Mouse (Mus musculus) ES-E14 (cell line): ENCODE data around the gene Ptpn22. TPM values are rescaled to one million over a fixed set of nuclear protein-coding genes. Genes with fewer than 3 reads are reported as not detected.

Source experiments
- DNase-seq: peaks from one replicate; pipeline ENCODE4 v3.0.0-alpha.2; 2013; ENCODE audit warnings: low read depth, low spot score
- H3K27ac ChIP-seq: 2 replicates; pipeline ENCODE4 v1.5.1; 2012; ENCODE audit warnings: low read depth, mild to moderate bottlenecking, low read length, moderate library complexity, mixed read lengths; ENCODE audit not compliant: poor library complexity, insufficient read depth, severe bottlenecking
- H3K36me3 ChIP-seq: 2 replicates; pipeline ENCODE4 v1.6.1; 2012; ENCODE audit warnings: mild to moderate bottlenecking, low read length, moderate library complexity, mixed read lengths; ENCODE audit not compliant: control insufficient read depth, poor library complexity, insufficient read depth, severe bottlenecking
- H3K4me1 ChIP-seq, 2 experiments: fragments of 150-350 bp in 1 of 2; sonication (generic) in 1 of 2; 2 replicates each; pipeline ENCODE4 v1.6.1; 2012; ENCODE audit warnings: low read length in 2 of 2, mild to moderate bottlenecking in 1 of 2, mixed read lengths in 1 of 2; ENCODE audit not compliant: control insufficient read depth in 2 of 2, insufficient read depth in 2 of 2, poor library complexity in 1 of 2
- H3K4me3 ChIP-seq, 2 experiments: fragments of 150-350 bp in 1 of 2; sonication (generic) in 1 of 2; 2 replicates each; pipeline ENCODE4 v1.5.1; 2012; ENCODE audit warnings: low read length in 2 of 2, low read depth in 1 of 2, mild to moderate bottlenecking in 1 of 2, mixed read lengths in 1 of 2; ENCODE audit not compliant: insufficient read depth in 1 of 2, poor library complexity in 1 of 2, severe bottlenecking in 1 of 2
- H3K9ac ChIP-seq: 2 replicates; pipeline ENCODE4 v1.6.1; 2012; ENCODE audit warnings: low read depth, mild to moderate bottlenecking, low read length, mixed read lengths; ENCODE audit not compliant: poor library complexity, insufficient read depth, severe bottlenecking
- H3K9me3 ChIP-seq: fragments of 150-350 bp; sonication (generic); 2 replicates; pipeline ENCODE4 v1.6.1; 2012; ENCODE audit warnings: low read depth, mild to moderate bottlenecking, low read length; ENCODE audit not compliant: control insufficient read depth, insufficient read depth
- CHD2 ChIP-seq: IDR thresholded peaks from 2 replicates; pipeline ENCODE4 v1.6.1; 2014; ENCODE audit warnings: mild to moderate bottlenecking, low read depth, low read length, inconsistent platforms
- HCFC1 ChIP-seq: IDR thresholded peaks from 2 replicates; pipeline ENCODE4 v1.6.1; 2012; ENCODE audit warnings: low read length, inconsistent platforms, borderline replicate concordance; ENCODE audit not compliant: insufficient read depth
- MAFK ChIP-seq: IDR thresholded peaks from 2 replicates; pipeline ENCODE4 v1.6.1; 2014; ENCODE audit warnings: mild to moderate bottlenecking, low read depth, low read length, inconsistent platforms; ENCODE audit not compliant: insufficient read depth
- ZC3H11A ChIP-seq: IDR thresholded peaks from 2 replicates; pipeline ENCODE4 v1.6.1; 2012; ENCODE audit warnings: low read depth, mild to moderate bottlenecking, inconsistent platforms, low read length, borderline replicate concordance
- ZNF384 ChIP-seq: IDR thresholded peaks from 2 replicates; pipeline ENCODE4 v1.6.1; 2012; ENCODE audit warnings: low read depth, low read length, inconsistent platforms
- in situ Hi-C, 2 experiments: fragments of 600-800 bp; cut with MboI; formaldehyde crosslinking; loops; one replicate each; pipeline ENCODE4 v1.15.1; 2025; ENCODE audit warnings: low sequenced_read_pairs in 2 of 2, inconsistent platforms in 1 of 2; ENCODE audit not compliant: unreplicated experiment in 2 of 2
- total RNA-seq: library from RNA; depleted of rRNA; stranded (reverse); fragments of 300-350 nt; gene quantifications from 2 replicates; pipeline ENCODE4 v1.2.3, GENCODE M21; 2012

The Ptpn22 gene
- total RNA-seq, 1 experiment, result 0.22 TPM

- DNase-seq, result no peak
- no peak overlapping the region for H3K27ac ChIP-seq
- peaks cover 0 to 3% of the 10 kb centered on the region in 2 experiments; a peak in 2 of 4 replicates for H3K4me1 ChIP-seq
- TF ChIP-seq CHD2 (no peak), ZNF384 (no peak), ZC3H11A (no peak), MAFK (no peak), HCFC1 (no peak)
- H3K9me3 ChIP-seq, result no peaks in the 10 kb centered on the region
- H3K9ac ChIP-seq, result no peak overlapping the region
- no peak overlapping the region for H3K4me3 ChIP-seq
- no peaks in the 10 kb centered on the region for H3K36me3 ChIP-seq
- in situ Hi-C loops, result no loop called here
These were observed 5.8 kb upstream of the Ptpn22 start for GRCm38 (mm10) chr3:103853804-103854203.

- H3K4me3 ChIP-seq, result no peak overlapping the region
- no peak for DNase-seq
- no peaks in the 10 kb centered on the region for H3K9me3 ChIP-seq
- H3K9ac ChIP-seq, result no peak overlapping the region
- no peak for TF ChIP-seq ZC3H11A
- TF ChIP-seq HCFC1, result no peak
- no peak for TF ChIP-seq MAFK
- TF ChIP-seq CHD2, result no peak
- TF ChIP-seq ZNF384, result no peak
- H3K4me1 ChIP-seq, result no peaks in the 10 kb centered on the region
- no peaks in the 10 kb centered on the region for H3K36me3 ChIP-seq
- in situ Hi-C loops, result no loop called here
- no peak overlapping the region for H3K27ac ChIP-seq
These were observed 2.4 kb upstream of the Ptpn22 start for GRCm38 (mm10) chr3:103857036-103857805.

GRCm38 (mm10) chr3:103857977-103858563, 1.5 kb upstream of the Ptpn22 start:
- Histone ChIP-seq H3K27ac (no peak overlapping the region), H3K9ac (no peak overlapping the region), H3K4me3 (no peak overlapping the region), H3K9me3 (no peaks in the 10 kb centered on the region), H3K36me3 (no peaks in the 10 kb centered on the region), H3K4me1 (no peaks in the 10 kb centered on the region)
- no peak for DNase-seq
- TF ChIP-seq ZNF384 (no peak), HCFC1 (no peak), CHD2 (no peak), ZC3H11A (no peak), MAFK (no peak)
- in situ Hi-C loops, result no loop called here

GRCm38 (mm10) chr3:103859851-103860391, 326 bp downstream of the Ptpn22 start:
- in situ Hi-C loops, result no loop called here
- DNase-seq, result no peak

More at GRCm38 (mm10) chr3:103859851-103860391, 326 bp downstream of the Ptpn22 start:
- no peak overlapping the region for H3K4me3 ChIP-seq
- H3K9me3 ChIP-seq, result no peaks in the 10 kb centered on the region
- no peak overlapping the region for H3K27ac ChIP-seq
- H3K36me3 ChIP-seq, result no peaks in the 10 kb centered on the region
- TF ChIP-seq ZNF384 (no peak), HCFC1 (no peak), MAFK (no peak), CHD2 (no peak), ZC3H11A (no peak)
- no peak overlapping the region for H3K9ac ChIP-seq
- H3K4me1 ChIP-seq, result no peaks in the 10 kb centered on the region
